Mouse (Mus musculus): ENCODE data around the gene Glce. TPM values are rescaled to one million over a fixed set of nuclear protein-coding genes. Genes with fewer than 3 reads are reported as not detected.
A peak's percentile ranks its signal among the peaks of the same experiment; 100 is the strongest.

Gene Glce
- polyA plus RNA-seq, 1 experiment from 2014 or later = 19.4 TPM

- ATAC-seq (ENCODE audit: low FRiP score) = no peak
- WGBS = 84% methylated on average over 3 of the region's 3 CpGs
Observed at GRCm38 (mm10) chr9:62032206-62032605, 90.2 kb downstream of the Glce start.

DNA sequence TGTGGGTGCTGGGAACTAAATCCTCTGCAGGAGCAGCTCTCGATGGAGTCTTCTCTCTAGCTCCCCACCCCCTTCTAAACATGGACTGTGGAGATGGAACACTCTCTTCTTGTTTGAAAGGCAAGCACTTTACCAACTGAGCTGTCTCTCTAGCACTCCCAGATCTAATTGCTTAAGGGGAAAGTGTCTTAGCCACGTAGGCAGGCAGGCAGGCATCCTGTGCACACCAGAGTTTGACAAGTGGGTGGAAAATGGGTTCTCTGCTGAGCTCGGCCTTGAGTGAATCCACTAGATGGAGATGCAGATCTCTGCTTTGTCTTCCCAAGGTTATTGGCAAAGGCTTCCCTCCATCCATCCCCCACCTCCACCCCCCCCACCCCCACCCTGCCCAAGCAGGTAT is 94.4 kb downstream of the Glce start:
- WGBS = 61% methylated on average over 3 of the region's 3 CpGs
- H3K9ac ChIP-seq (ENCODE audit: low read length) = no peak overlapping the region
- no peaks in the 10 kb centered on the region for H3K36me3 ChIP-seq (ENCODE audit: control insufficient read depth, insufficient read depth, low read length)
- no peak overlapping the region for H3K27ac ChIP-seq (ENCODE audit: low read depth, low read length)
- H3K27me3 ChIP-seq (ENCODE audit: control insufficient read depth, insufficient read depth, low read length) = peaks cover 22% of the 10 kb centered on the region
- no peak overlapping the region for H3K4me2 ChIP-seq
- no peak overlapping the region for H3K4me3 ChIP-seq (ENCODE audit: low read depth, low read length)
- H3K9me3 ChIP-seq (ENCODE audit: control insufficient read depth, low read length) = no peaks in the 10 kb centered on the region
- no peak for ATAC-seq (ENCODE audit: low FRiP score)
- peak; percentile 26 for DNase-seq (ENCODE audit: low spot score, missing footprints)
- H3K4me1 ChIP-seq (ENCODE audit: control insufficient read depth, insufficient read depth, low read length) = peaks cover 2% of the 10 kb centered on the region; the same call in 1 of the 2 replicates

More at GRCm38 (mm10) chr9:62032206-62032605, 90.2 kb downstream of the Glce start:
- H3K9ac ChIP-seq (ENCODE audit: low read length) = no peak overlapping the region
- no peak overlapping the region for H3K27ac ChIP-seq (ENCODE audit: low read depth, low read length)
- peak; percentile 8 for DNase-seq (ENCODE audit: low spot score, missing footprints)
- no peaks in the 10 kb centered on the region for H3K36me3 ChIP-seq (ENCODE audit: control insufficient read depth, insufficient read depth, low read length)
- H3K4me3 ChIP-seq (ENCODE audit: low read depth, low read length) = no peak overlapping the region
- H3K27me3 ChIP-seq (ENCODE audit: control insufficient read depth, insufficient read depth, low read length) = peaks cover 3% of the 10 kb centered on the region; the same call in 1 of the 2 replicates
- no peaks in the 10 kb centered on the region for H3K9me3 ChIP-seq (ENCODE audit: control insufficient read depth, low read length)
- no peak overlapping the region for H3K4me2 ChIP-seq
- H3K4me1 ChIP-seq (ENCODE audit: control insufficient read depth, insufficient read depth, low read length) = no peaks in the 10 kb centered on the region

DNA sequence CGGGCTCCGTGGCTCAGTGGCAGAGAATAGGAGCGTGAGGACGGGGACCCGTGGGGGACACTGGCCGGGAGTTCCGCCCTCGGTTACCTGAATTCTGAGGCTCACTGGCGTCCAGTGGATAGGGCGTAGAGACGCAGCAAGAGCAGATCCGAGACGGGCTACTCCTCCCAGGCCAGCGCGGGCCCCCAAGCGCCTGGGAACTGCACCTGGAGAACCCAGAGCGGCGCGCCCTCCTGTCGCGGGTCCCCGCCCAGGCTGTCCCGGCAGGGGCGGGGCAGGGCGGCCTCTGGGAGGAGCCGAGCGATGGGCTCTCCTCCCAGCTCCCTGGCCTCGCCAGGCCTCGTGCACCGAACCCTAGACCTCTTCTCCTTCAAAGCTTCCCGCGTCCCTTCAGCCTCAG is 95.9 kb downstream of the Glce start, which contains the start of gene Paqr5:
Paqr5 (minus strand) TSS at position 257 of the 400 bp plus-strand sequence.
- Histone ChIP-seq H3K9me3 (ENCODE audit: control insufficient read depth, low read length) (no peaks in the 10 kb centered on the region), H3K27ac (ENCODE audit: low read depth, low read length) (no peak within 1 kb of the TSS), H3K9ac (ENCODE audit: low read length) (peak within 1 kb of the TSS; percentile 49), H3K4me3 (ENCODE audit: low read depth, low read length) (peak within 1 kb of the TSS; percentile 34), H3K27me3 (ENCODE audit: control insufficient read depth, insufficient read depth, low read length) (peaks cover 22% of the 10 kb centered on the region), H3K4me2 (peak within 1 kb of the TSS; percentile 63), H3K4me1 (ENCODE audit: control insufficient read depth, insufficient read depth, low read length) (peaks cover 2% of the 10 kb centered on the region; the same call in 1 of the 2 replicates), H3K36me3 (ENCODE audit: control insufficient read depth, insufficient read depth, low read length) (no peaks in the 10 kb centered on the region)
- no peak for ATAC-seq (ENCODE audit: low FRiP score)
- DNase-seq (ENCODE audit: low spot score, missing footprints) = peak; percentile 90
- WGBS = under 1% methylated on average over 31 of the region's 32 CpGs

GRCm38 (mm10) chr9:62025056-62025455 is 97.4 kb downstream of the Glce start:
- peak; percentile 73 for DNase-seq (ENCODE audit: low spot score, missing footprints)
- no peaks in the 10 kb centered on the region for H3K36me3 ChIP-seq (ENCODE audit: control insufficient read depth, insufficient read depth, low read length)
- H3K4me3 ChIP-seq (ENCODE audit: low read depth, low read length) = no peak overlapping the region
- no peak overlapping the region for H3K9ac ChIP-seq (ENCODE audit: low read length)
- no peak overlapping the region for H3K4me2 ChIP-seq
- H3K9me3 ChIP-seq (ENCODE audit: control insufficient read depth, low read length) = no peaks in the 10 kb centered on the region
- peaks cover 2% of the 10 kb centered on the region; the same call in 1 of the 2 replicates for H3K4me1 ChIP-seq (ENCODE audit: control insufficient read depth, insufficient read depth, low read length)
- H3K27ac ChIP-seq (ENCODE audit: low read depth, low read length) = no peak overlapping the region
- peaks cover 22% of the 10 kb centered on the region for H3K27me3 ChIP-seq (ENCODE audit: control insufficient read depth, insufficient read depth, low read length)
- no peak for ATAC-seq (ENCODE audit: low FRiP score)
- WGBS = 37% methylated on average over 5 of the region's 5 CpGs

DNA sequence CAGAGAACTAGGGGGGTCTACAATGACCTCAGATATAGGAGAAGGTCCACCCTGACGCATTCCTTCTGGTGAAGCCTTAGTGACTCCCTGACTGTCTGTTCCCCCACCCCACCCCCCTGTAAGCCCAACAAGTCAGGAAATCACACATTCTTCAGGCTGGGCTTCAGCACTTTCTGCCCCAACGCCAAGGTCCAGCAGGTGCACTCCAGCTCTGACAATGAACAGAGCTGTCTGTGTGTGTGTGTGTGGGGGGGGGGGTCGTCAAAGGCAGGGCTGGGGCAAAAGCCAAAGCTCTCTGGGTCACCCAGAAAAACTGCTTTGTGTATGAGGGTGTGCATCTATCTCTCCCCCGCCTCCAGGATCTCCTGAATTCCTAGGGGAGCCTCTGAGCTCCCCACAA is 98.6 kb downstream of the Glce start:
- Histone ChIP-seq H3K36me3 (ENCODE audit: control insufficient read depth, insufficient read depth, low read length) (no peaks in the 10 kb centered on the region), H3K27ac (ENCODE audit: low read depth, low read length) (no peak overlapping the region), H3K4me1 (ENCODE audit: control insufficient read depth, insufficient read depth, low read length) (peaks cover 2% of the 10 kb centered on the region; the same call in 1 of the 2 replicates), H3K9me3 (ENCODE audit: control insufficient read depth, low read length) (no peaks in the 10 kb centered on the region), H3K27me3 (ENCODE audit: control insufficient read depth, insufficient read depth, low read length) (peaks cover 22% of the 10 kb centered on the region), H3K4me2 (no peak overlapping the region), H3K4me3 (ENCODE audit: low read depth, low read length) (no peak overlapping the region), H3K9ac (ENCODE audit: low read length) (no peak overlapping the region)
- DNase-seq (ENCODE audit: low spot score, missing footprints) = peak; percentile 59
- no peak for ATAC-seq (ENCODE audit: low FRiP score)
- 54% methylated on average over 4 of the region's 4 CpGs for WGBS

GRCm38 (mm10) chr9:62022961-62023680 is 99.3 kb downstream of the Glce start:
- Histone ChIP-seq H3K9ac (ENCODE audit: low read length) (no peak overlapping the region), H3K4me3 (ENCODE audit: low read depth, low read length) (no peak overlapping the region), H3K4me1 (ENCODE audit: control insufficient read depth, insufficient read depth, low read length) (peaks cover 2% of the 10 kb centered on the region; the same call in 1 of the 2 replicates), H3K27ac (ENCODE audit: low read depth, low read length) (no peak overlapping the region), H3K36me3 (ENCODE audit: control insufficient read depth, insufficient read depth, low read length) (no peaks in the 10 kb centered on the region), H3K9me3 (ENCODE audit: control insufficient read depth, low read length) (no peaks in the 10 kb centered on the region), H3K4me2 (no peak overlapping the region), H3K27me3 (ENCODE audit: control insufficient read depth, insufficient read depth, low read length) (peaks cover 22% of the 10 kb centered on the region)
- ATAC-seq (ENCODE audit: low FRiP score) (no peak), DNase-seq (ENCODE audit: low spot score, missing footprints) (peak; percentile 2)
- WGBS = 89% methylated on average over 6 of the region's 6 CpGs

DNA sequence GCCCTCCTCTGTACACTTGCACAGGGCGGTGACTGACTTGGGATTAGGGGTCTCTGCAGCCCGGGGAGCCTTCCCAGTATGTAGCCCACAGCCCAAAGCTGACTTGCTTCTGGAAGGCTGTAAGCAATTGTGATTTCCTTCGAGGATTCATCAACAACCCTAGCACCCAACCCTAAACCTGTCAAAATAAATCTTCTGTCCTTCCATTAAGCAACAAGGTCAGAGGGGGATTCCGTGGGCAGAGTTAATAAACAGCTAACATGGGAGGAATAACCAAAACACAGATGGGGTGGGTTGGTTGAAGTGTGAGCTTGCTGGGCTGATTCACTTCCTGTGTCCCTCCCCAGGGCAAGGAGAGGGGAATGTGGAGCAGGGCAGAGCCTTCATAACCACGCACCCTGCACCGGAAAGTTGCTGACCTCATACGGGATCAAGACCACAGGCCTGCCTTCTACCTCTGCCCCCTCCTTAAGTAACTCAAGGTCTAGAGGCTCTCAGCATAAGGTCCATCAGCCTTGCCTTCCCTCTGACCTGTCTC is 100.8 kb downstream of the Glce start:
- Histone ChIP-seq H3K4me3 (ENCODE audit: low read depth, low read length) (no peak overlapping the region), H3K9ac (ENCODE audit: low read length) (no peak overlapping the region), H3K27me3 (ENCODE audit: control insufficient read depth, insufficient read depth, low read length) (peaks cover 14% of the 10 kb centered on the region; the same call in 1 of the 2 replicates), H3K4me2 (no peak overlapping the region), H3K36me3 (ENCODE audit: control insufficient read depth, insufficient read depth, low read length) (no peaks in the 10 kb centered on the region), H3K27ac (ENCODE audit: low read depth, low read length) (no peak overlapping the region), H3K9me3 (ENCODE audit: control insufficient read depth, low read length) (no peaks in the 10 kb centered on the region), H3K4me1 (ENCODE audit: control insufficient read depth, insufficient read depth, low read length) (peaks cover 1% of the 10 kb centered on the region; the same call in 1 of the 2 replicates)
- no peak for DNase-seq (ENCODE audit: low spot score, missing footprints)
- no peak for ATAC-seq (ENCODE audit: low FRiP score)
- 72% methylated on average over 7 of the region's 7 CpGs for WGBS

DNA sequence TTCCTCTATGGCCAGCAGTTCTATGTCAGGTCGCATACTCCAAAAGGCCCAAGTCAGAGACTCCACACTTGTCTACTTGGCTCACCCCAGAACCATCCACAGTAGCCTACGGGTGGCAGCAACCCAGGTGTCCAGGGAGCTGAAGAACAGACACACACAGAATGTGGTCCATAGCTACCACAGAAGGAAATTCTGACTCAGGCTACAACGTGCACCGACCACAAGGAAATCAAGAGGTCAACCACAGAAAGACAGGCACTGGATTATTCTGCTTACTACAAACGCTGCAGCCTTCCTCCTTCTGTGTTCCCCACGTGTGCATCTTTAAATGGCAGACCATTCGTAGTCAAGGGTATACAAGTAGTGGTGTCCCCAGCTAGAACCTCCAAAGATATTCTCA is 102.2 kb downstream of the Glce start:
- DNase-seq (ENCODE audit: low spot score, missing footprints) (no peak), ATAC-seq (ENCODE audit: low FRiP score) (no peak)
- Histone ChIP-seq H3K36me3 (ENCODE audit: control insufficient read depth, insufficient read depth, low read length) (no peaks in the 10 kb centered on the region), H3K27ac (ENCODE audit: low read depth, low read length) (no peak overlapping the region), H3K4me3 (ENCODE audit: low read depth, low read length) (no peak overlapping the region), H3K27me3 (ENCODE audit: control insufficient read depth, insufficient read depth, low read length) (peaks cover 3% of the 10 kb centered on the region; the same call in 1 of the 2 replicates), H3K4me1 (ENCODE audit: control insufficient read depth, insufficient read depth, low read length) (no peaks in the 10 kb centered on the region), H3K9me3 (ENCODE audit: control insufficient read depth, low read length) (no peaks in the 10 kb centered on the region), H3K9ac (ENCODE audit: low read length) (no peak overlapping the region), H3K4me2 (no peak overlapping the region)
- 81% methylated on average over 7 of the region's 7 CpGs for WGBS
